Mouse (Mus musculus) duodenum, adult 2 months (tissue): Measurements from ENCODE around the gene B3gnt3. TPM values are rescaled to one million over a fixed set of nuclear protein-coding genes. Genes with fewer than 3 reads are reported as not detected.

Source experiments
- polyA plus RNA-seq: library from polyadenylated mRNA; depleted of rRNA; stranded (reverse); fragments of >200 nt; gene quantifications from 2 replicates; pipeline ENCODE4 v1.2.3, GENCODE M21; 2012; ENCODE audit warnings: low replicate concordance; rRNA removed

Gene B3gnt3
- polyA plus RNA-seq = 227 and 269 TPM in 2 replicates

GRCm38 (mm10) chr8:71701414-71702086 is at the start of gene B3gnt3:
B3gnt3 (minus strand) TSS chr8:71701789.

GRCm38 (mm10) chr8:71725122-71725924 is 23.7 kb upstream of the B3gnt3 start, which contains the start of gene Fcho1:
Fcho1 (minus strand) TSS chr8:71725716.

GRCm38 (mm10) chr8:71689028-71689427 is 12.6 kb downstream of the B3gnt3 start, which contains the start of gene Insl3:
Insl3 (plus strand) TSS chr8:71689214.

GRCm38 (mm10) chr8:71676020-71676741 is 25.4 kb downstream of the B3gnt3 start, which contains the start of gene Jak3:
Jak3 (plus strand) TSS chr8:71676296.

GRCm38 (mm10) chr8:71671549-71671965 is 30.0 kb downstream of the B3gnt3 start, which contains the start of gene Unc13a:
Unc13a (minus strand) TSS chr8:71671757.

Other genes with a start within 250 kb of the B3gnt3 start
- 17.3 and 22.0 TPM in 2 replicates for gene Abhd8, start 238.1 kb downstream of the B3gnt3 start, polyA plus RNA-seq
- gene Mrpl34, start 236.8 kb downstream of the B3gnt3 start, polyA plus RNA-seq = 268 and 285 TPM in 2 replicates
- 83.6 and 99.3 TPM in 2 replicates for gene Dda1, start 232.6 kb downstream of the B3gnt3 start, polyA plus RNA-seq
- 19.4 and 25.4 TPM in 2 replicates for gene Ano8, start 215.8 kb downstream of the B3gnt3 start, polyA plus RNA-seq
- 29.5 and 30.2 TPM in 2 replicates for gene Gtpbp3, start 213.7 kb downstream of the B3gnt3 start, polyA plus RNA-seq
- gene Plvap, start 190.0 kb downstream of the B3gnt3 start, polyA plus RNA-seq = 270 and 394 TPM in 2 replicates
- gene Ccdc194, start 176.1 kb downstream of the B3gnt3 start, polyA plus RNA-seq = not detected in 2 replicates
- gene Bst2, start 164.3 kb downstream of the B3gnt3 start, polyA plus RNA-seq = 119 and 255 TPM in 2 replicates
- gene Mvb12a, start 158.9 kb downstream of the B3gnt3 start, polyA plus RNA-seq = 159 and 312 TPM in 2 replicates
- gene Tmem221, start 142.9 kb downstream of the B3gnt3 start, polyA plus RNA-seq = 0.50 and 1.4 TPM in 2 replicates
- not detected in 2 replicates for gene Nxnl1, start 135.2 kb downstream of the B3gnt3 start, polyA plus RNA-seq
- 28.3 and 40.4 TPM in 2 replicates for gene Slc27a1, start 132.9 kb downstream of the B3gnt3 start, polyA plus RNA-seq
- gene Pgls, start 109.6 kb downstream of the B3gnt3 start, polyA plus RNA-seq = 210 and 420 TPM in 2 replicates
- gene Fam129c, start 104.1 kb downstream of the B3gnt3 start, polyA plus RNA-seq = 1.6 and 3.1 TPM in 2 replicates
- gene Colgalt1, start 90.8 kb downstream of the B3gnt3 start, polyA plus RNA-seq = 59.6 and 62.5 TPM in 2 replicates
- 0.39 and 1.9 TPM in 2 replicates for gene Unc13a, start 30.0 kb downstream of the B3gnt3 start, polyA plus RNA-seq
- gene Jak3, start 25.5 kb downstream of the B3gnt3 start, polyA plus RNA-seq = 14.8 and 17.5 TPM in 2 replicates
- gene Insl3, start 12.6 kb downstream of the B3gnt3 start, polyA plus RNA-seq = 24.2 and 26.5 TPM in 2 replicates
- 19.4 and 23.2 TPM in 2 replicates for gene Fcho1, start 23.9 kb upstream of the B3gnt3 start, polyA plus RNA-seq
- gene Zfp709, start 180.2 kb upstream of the B3gnt3 start, polyA plus RNA-seq = 0.02 and 0.04 TPM in 2 replicates
- gene Zfp882, start 206.8 kb upstream of the B3gnt3 start, polyA plus RNA-seq = not detected in 2 replicates
- 0.27 and 0.54 TPM in 2 replicates for gene Zfp617, start 206.8 kb upstream of the B3gnt3 start, polyA plus RNA-seq
- gene Zfp961, start 249.2 kb upstream of the B3gnt3 start, polyA plus RNA-seq = 1.2 and 1.4 TPM in 2 replicates